Mouse (Mus musculus) bone marrow, adult 2 months (tissue): ENCODE measurements around the gene Ahctf1.

ENCODE experiments used
- CTCF ChIP-seq: fragments of 200-500 bp; IDR thresholded peaks from 2 replicates; pipeline ENCODE4 v1.5.1; 2011; ENCODE audit warnings: low read length, control low read depth; ENCODE audit not compliant: control insufficient read depth, insufficient read depth
- POLR2A ChIP-seq: fragments of 200-500 bp; IDR thresholded peaks from 2 replicates; pipeline ENCODE4 v1.6.1; 2011; ENCODE audit warnings: low read depth, mild to moderate bottlenecking, control low read depth, low read length, borderline replicate concordance; ENCODE audit not compliant: control insufficient read depth

- no peak for TF ChIP-seq POLR2A
- TF ChIP-seq CTCF = no peak
These were observed 59.8 kb downstream of the Ahctf1 start for GRCm38 (mm10) chr1:179743593-179744193.
